Mouse (Mus musculus): ENCODE measurements at regions not wholly inside any gene's neighbourhood (a gene's known extent, or its start where the extent isn't known, plus 50 kb on each side); places are given as distances from the start of the nearest gene placed in this dataset.

DNA sequence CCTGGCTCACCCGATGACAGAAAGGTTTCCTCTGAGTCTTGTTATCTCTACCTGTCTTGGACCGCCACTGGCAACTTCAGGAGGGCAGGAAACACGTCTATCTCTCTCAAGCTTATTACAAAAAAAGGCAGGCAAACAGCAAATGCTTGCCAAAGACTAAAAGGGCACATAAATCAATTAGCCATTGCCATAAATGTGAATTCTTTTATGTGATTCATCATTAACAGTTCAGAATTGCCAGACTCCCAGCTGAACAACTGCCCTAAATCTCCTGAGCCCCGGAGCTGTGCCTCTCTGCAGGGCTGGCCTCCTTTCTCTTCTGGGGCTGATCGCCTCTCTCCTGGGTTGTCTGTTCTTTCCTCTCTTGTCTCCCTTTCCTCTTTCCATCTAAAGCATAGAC, 164.6 kb upstream of the Hmga2 start:
- TF ChIP-seq CTCF (IDR thresholded peaks at IDR 0.05; ENCODE audit: low read depth) (no peak), EP300 (IDR thresholded peaks at IDR 0.05; ENCODE audit: low read depth) (no peak)

Measured in liver, embryonic 14.5 days (tissue).